Mouse (Mus musculus) cortical plate, adult 2 months (tissue): ENCODE data around the gene Itih3.

ENCODE experiments used
- CTCF ChIP-seq: fragments of 200-500 bp; IDR thresholded peaks from 2 replicates; pipeline ENCODE4 v1.5.1; 2011; ENCODE audit warnings: mild to moderate bottlenecking, control low read depth, low read length; ENCODE audit not compliant: insufficient read depth; ENCODE audit errors: extremely low read depth
- POLR2A ChIP-seq: fragments of 200-500 bp; IDR thresholded peaks from 2 replicates; pipeline ENCODE4 v1.6.1; 2011; ENCODE audit warnings: mild to moderate bottlenecking, low read length, control low read depth; ENCODE audit not compliant: insufficient read depth; ENCODE audit errors: extremely low read depth

- no peak for TF ChIP-seq POLR2A
- TF ChIP-seq CTCF = no peak
These were observed 10.2 kb downstream of the Itih3 start for GRCm38 (mm10) chr14:30913404-30913803.
